Mouse (Mus musculus): ENCODE data around the gene Gm6657.
A peak's percentile ranks its signal among the peaks of the same experiment; 100 is the strongest.

Gm6657 gene

GRCm38 (mm10) chr12:78193942-78194341, at the start of gene Gm6657:
Gm6657 (plus strand) TSS chr12:78194242.
- no peak for DNase-seq

DNA sequence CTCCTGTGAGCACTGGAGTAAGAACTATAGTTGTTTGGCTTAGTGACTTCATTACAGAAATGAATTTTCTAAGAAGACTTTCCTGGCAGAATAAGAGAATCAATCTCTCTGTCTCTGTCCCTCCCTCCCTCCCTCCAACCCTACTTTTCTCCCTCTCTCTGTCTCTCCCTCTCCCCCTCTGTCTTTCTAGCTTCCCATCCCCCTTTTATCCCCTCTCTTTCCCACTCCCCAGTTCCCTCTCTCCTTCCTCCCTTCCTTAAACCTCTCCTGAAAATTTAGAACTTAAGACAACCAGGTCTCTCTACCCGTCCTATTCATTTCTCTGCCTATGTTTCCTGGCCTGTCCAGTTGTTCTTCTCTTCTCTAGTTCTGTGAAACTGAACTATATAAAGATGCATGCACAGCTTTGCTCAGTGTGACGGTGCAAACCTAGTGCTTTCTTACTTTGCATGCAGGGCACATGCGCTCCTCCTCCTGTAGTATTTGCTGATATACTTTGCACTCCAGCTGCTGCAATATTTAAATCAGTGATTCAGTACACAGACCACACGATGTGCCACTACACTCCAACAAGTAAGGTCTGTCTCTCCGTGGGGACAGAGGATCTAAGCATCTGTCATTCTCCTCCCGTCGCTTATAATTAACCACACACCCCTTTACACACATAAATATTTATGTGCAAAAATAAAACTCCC, 40.6 kb upstream of the Gm6657 start:
- no peak for DNase-seq

DNA sequence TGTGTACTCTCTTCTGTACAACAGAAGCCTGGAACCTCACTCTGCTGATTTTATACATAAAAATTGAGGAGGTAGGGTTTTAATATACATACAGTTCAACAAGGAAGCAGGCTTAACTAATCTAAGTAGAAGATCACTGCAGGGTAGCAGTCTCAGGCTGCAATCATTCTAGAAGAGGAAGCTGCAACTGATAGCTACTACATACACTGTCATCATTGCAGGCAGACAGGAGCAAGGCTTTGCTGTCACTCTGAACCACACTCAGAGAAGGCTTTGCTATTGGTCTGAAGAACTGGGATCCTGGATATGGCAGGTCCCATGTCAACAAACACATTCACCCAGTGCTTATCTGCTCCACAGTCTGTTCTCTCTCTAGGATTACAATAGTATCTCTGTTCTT, 23.9 kb upstream of the Gm6657 start:
- no peak for DNase-seq

DNA sequence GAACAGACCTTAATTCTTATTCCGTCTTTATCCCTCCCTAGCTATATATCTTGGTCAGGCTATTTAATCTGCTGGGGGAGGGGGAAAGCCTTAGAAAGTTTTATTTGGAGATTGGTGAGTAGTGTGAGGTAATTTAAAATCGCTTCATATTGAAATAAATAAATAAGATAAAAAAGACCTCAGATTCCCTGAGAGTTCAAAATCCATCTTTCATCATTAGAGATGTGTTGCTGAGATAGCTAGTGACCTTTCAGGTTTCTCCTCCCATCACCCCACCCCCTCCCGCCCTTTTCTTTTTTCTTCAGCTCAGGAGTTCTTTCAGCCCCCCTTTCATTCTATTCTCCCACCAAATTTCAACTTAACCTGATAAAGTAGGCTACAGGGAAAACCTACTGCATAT, 20.1 kb upstream of the Gm6657 start:
- no peak for DNase-seq

DNA sequence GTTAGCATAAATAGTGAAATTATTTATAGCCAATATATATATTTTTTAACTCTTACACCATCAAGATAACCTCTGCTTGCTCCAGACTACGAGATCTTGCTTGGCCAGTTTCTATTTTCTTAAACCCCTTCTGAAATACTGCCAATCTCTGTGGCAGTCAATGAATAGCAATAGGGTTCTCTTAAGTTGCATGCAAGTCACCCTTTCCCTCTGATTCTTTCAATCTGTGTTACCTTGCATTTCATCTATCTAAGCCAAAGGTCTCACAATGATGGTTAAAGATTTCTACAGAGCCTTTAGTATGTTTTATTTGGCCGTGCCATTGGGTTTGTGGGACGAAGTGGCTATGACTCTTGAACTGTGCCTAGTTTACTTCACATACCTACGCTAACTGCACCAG, 19.4 kb upstream of the Gm6657 start:
- DNase-seq, result no peak

DNA sequence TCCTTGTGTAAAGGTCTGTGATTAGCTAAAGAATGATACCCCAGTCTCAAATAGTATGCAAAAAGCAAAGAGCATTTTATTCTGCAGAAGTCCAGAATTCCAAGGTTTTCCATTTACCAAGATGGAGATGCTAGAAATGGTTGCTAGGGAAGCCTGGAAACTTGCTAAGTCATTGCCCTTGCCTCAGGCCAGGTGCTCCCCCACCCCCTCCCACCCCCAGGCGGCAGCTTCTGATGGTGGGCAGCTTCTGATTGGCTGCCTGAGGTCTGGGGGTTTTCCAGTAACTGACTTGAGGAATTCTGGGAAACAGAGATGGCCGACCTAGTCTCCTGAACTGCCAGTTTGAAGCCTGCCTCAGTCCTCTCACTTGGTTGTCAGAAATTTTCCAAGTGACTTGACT, 12.6 kb upstream of the Gm6657 start:
- no peak for DNase-seq

DNA sequence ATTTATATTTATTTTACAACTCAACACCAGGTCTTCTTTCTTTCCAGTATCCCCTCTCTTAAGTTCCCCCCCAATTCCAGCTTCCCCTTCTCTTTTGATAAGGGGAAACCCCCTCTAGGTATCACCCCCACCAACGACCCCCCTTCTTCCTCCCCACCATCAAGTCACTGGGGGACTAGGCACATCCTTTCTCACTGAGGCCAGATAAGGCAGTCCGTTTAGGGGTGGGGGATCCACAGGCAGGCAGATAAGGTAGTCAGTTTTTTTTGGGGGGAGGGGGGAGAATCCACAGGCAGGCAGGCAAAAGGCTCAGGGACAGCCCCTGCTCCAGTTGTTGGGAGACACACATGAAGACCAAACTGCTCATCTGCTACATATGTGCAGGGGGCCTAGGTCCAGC, 1.3 kb downstream of the Gm6657 start:
- no peak for DNase-seq

GRCm38 (mm10) chr12:78203646-78204045, 9.6 kb downstream of the Gm6657 start:
- no peak for DNase-seq

GRCm38 (mm10) chr12:78205915-78206570, 12.0 kb downstream of the Gm6657 start:
- DNase-seq, result peak; percentile 78

GRCm38 (mm10) chr12:78206571-78206960, 12.5 kb downstream of the Gm6657 start:
- DNase-seq, result no peak

GRCm38 (mm10) chr12:78209856-78210255, 15.8 kb downstream of the Gm6657 start:
- no peak for DNase-seq

DNA sequence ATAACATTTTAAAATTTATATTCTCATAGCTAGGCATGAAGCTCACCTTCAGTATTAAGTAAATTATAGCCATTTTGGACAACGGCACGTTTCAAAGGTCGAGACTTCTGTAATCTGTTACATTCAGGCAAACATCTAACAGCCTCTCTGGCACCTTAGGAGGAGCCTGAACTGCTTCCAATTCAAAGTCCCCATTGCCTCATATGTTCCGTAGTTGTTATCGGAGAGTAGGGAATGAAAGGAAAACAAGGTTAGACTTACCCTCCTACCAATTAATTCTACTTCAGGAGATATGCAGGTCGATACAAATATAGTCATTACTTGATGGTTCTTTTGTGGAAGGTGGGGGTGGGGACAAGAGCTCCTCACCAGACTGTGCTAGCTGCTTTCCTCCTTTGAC, 21.4 kb downstream of the Gm6657 start:
- no peak for DNase-seq

- DNase-seq, result no peak
Measured at GRCm38 (mm10) chr12:78219191-78219825, 25.3 kb downstream of the Gm6657 start.

GRCm38 (mm10) chr12:78225707-78226518, 31.9 kb downstream of the Gm6657 start, which contains the start of gene Gphn:
Gphn (plus strand) TSS chr12:78226379.
- DNase-seq, result peak; percentile 92

- peak; percentile 90 for DNase-seq
Measured at GRCm38 (mm10) chr12:78226519-78226875, 32.5 kb downstream of the Gm6657 start.

- DNase-seq, result peak; percentile 67
Measured at GRCm38 (mm10) chr12:78227021-78227932, 33.2 kb downstream of the Gm6657 start.

GRCm38 (mm10) chr12:78228139-78228538, 34.1 kb downstream of the Gm6657 start:
- no peak for DNase-seq

GRCm38 (mm10) chr12:78232560-78232959, 38.5 kb downstream of the Gm6657 start:
- DNase-seq, result no peak

DNA sequence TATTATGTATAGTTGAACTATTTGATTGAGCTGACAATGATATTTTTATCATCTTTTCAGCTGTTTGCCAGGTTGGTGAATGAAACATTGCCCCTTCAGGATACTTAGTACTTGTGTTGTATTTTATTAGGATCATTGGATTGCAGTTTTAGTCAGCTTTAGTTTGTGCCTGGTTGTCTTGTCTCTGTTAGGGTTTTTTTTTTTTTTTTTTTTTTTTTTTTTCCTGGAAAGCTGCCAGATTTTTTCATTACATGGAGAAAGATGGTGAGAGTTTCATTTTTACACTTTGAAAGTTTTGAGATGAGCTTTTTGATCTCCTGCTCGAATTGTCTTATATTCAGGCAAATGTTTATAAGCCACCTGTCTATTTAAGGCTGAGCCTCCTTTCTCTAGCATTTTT, 54.3 kb downstream of the Gm6657 start:
- no peak for DNase-seq

- peak; percentile 34 for DNase-seq
Measured at GRCm38 (mm10) chr12:78249151-78249550, 55.1 kb downstream of the Gm6657 start.
